Mouse (Mus musculus) liver, embryonic 16.5 days (tissue): ENCODE data around the gene Rpl14. TPM values are rescaled to one million over a fixed set of nuclear protein-coding genes. Genes with fewer than 3 reads are reported as not detected.

Source experiments
- ATAC-seq: fragments of 200-750 bp; cut with Nextera tagmentation; 2 replicates; pipeline ENCODE4 v1.8.0; 2017; ENCODE audit warnings: low read depth, mild to moderate bottlenecking, moderate number of reproducible peaks, moderate library complexity
- H3K27ac ChIP-seq: fragments of 300-500 bp; sonication (generic); 2 replicates; pipeline ENCODE4 v1.5.1; 2014; ENCODE audit warnings: mild to moderate bottlenecking, low read length
- H3K27me3 ChIP-seq: fragments of 300-500 bp; sonication (generic); 2 replicates; pipeline ENCODE4 v1.6.1; 2014; ENCODE audit warnings: low read depth, low read length, mixed read lengths; ENCODE audit not compliant: control insufficient read depth, insufficient read depth
- H3K36me3 ChIP-seq: fragments of 300-500 bp; sonication (generic); 2 replicates; pipeline ENCODE4 v1.6.1; 2014; ENCODE audit warnings: mild to moderate bottlenecking; ENCODE audit not compliant: control insufficient read depth, insufficient read depth
- H3K4me1 ChIP-seq: fragments of 300-500 bp; sonication (generic); 2 replicates; pipeline ENCODE4 v1.6.1; 2014; ENCODE audit warnings: low read depth, low read length, mixed read lengths; ENCODE audit not compliant: control insufficient read depth
- H3K4me2 ChIP-seq: fragments of 300-500 bp; sonication (generic); 2 replicates; pipeline ENCODE4 v1.6.1; 2014; ENCODE audit warnings: low read depth, low read length, mixed read lengths
- H3K4me3 ChIP-seq: fragments of 300-500 bp; sonication (generic); 2 replicates; pipeline ENCODE4 v1.5.1; 2014; ENCODE audit warnings: low read depth, mild to moderate bottlenecking, low read length
- H3K9ac ChIP-seq: fragments of 300-500 bp; sonication (generic); 2 replicates; pipeline ENCODE4 v1.6.1; 2014; ENCODE audit warnings: low read depth, low read length
- H3K9me3 ChIP-seq: fragments of 300-500 bp; sonication (generic); replicated peaks from 2 replicates; pipeline ENCODE4 v1.6.1; 2016; ENCODE audit warnings: low read length; ENCODE audit not compliant: control insufficient read depth
- WGBS: fragments of 180-500 bp; shearing (Covaris S2); extraction: QIAGEN DNeasy Blood & Tissue Kit; methylation state at CpG from one replicate; pipeline ENCODE4 v1.1.7; 2014; ENCODE audit not compliant: insufficient replicate concordance; 5-methylcytosine and 5-hydroxymethylcytosine counted together
- polyA plus RNA-seq: library from polyadenylated mRNA; unstranded; fragments of >200 nt; fragmentation: Nextera tagmentation; extraction: Ambion mirVana; gene quantifications from 2 replicates; pipeline ENCODE4 v1.2.1, GENCODE M21; 2015

Rpl14 gene
- polyA plus RNA-seq, 1 experiment from 2014 or later: 335 TPM

DNA sequence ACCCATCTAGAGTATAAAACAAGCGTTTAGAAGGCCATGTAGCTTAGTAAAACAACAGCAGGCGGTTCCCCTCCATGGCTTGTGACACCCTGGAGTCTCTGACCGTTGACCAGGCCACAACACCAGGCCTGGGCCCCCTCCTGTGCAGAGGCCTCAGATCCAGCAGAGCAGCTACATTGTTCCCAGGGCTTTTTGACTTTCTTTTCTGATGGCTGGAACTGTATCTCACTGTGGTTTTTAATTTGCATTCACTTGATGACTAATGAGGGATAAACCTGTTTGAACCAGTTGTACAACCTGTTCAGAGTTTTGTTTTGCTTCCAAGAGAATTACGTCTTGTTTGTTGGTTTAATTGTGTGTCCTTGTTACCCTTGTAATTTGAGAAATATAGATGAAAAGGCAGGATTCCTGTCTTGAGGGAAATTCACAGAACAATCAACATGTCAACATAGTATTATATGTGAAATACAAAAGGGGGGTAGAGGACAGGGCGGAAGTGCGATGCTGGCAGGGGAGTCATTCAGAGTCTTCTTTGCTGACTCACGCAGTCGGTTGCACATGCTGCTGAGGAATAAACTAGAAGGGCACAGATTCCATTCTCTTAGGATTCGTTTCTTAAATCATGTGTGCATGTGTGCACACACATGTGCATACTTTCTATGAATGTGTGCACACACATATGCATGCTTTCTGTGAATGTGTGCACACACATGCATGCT is 22.3 kb downstream of the Rpl14 start:
- Histone ChIP-seq H3K27me3 (no peaks in the 10 kb centered on the region), H3K4me1 (peaks cover 2% of the 10 kb centered on the region; the same call in 1 of the 2 replicates), H3K4me2 (no peak overlapping the region), H3K9ac (no peak overlapping the region), H3K9me3 (no peaks in the 10 kb centered on the region), H3K36me3 (no peaks in the 10 kb centered on the region), H3K4me3 (no peak overlapping the region), H3K27ac (no peak overlapping the region)
- ATAC-seq: no peak
- WGBS: 59% methylated on average over 9 of the region's 9 CpGs

DNA sequence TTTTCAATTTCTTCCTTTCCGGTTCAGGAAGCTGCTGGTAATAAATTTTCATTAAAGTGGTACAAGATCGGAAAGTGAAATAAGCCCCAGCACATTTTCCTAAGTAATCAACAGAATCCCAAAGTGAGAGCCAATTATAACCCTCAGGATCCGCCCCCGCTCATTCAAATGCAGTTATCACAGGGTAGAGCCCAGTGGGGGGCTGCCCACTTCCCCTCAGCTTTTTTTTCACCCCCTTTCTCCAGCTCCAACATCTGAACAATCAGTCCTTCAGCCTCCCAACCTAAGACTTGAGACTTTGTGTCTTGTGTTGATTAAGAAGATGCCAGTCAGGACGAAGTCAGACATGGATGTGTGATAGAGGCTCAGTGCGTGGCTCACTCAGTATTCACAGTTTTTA is 23.6 kb downstream of the Rpl14 start:
- Histone ChIP-seq H3K9me3 (no peaks in the 10 kb centered on the region), H3K27ac (no peak overlapping the region), H3K4me3 (no peak overlapping the region), H3K9ac (no peak overlapping the region), H3K36me3 (no peaks in the 10 kb centered on the region), H3K4me2 (no peak overlapping the region), H3K27me3 (no peaks in the 10 kb centered on the region), H3K4me1 (peaks cover 2% of the 10 kb centered on the region; the same call in 1 of the 2 replicates)
- WGBS: 62% methylated on average over 6 of the region's 6 CpGs
- no peak for ATAC-seq

DNA sequence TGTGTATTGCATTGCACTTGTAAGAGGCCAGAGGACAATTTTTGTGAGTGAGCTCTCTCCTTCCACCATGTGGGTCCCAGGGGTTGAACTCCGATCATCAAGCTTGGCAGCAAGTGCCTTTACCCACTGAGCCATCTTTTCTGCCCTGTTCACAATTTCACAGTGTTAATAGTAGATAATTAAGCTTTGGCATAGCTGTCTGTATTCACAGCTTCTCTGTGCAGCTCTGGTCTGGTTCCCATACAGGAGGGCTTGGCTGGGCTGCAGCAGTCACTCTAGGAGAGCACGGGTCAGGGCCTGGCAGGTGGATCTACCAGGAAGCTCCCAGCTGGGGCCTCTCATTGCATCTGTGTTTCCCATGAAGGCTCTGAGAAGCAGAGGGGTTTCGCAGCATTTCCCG is 24.1 kb downstream of the Rpl14 start:
- WGBS: 69% methylated on average over 4 of the region's 4 CpGs

DNA sequence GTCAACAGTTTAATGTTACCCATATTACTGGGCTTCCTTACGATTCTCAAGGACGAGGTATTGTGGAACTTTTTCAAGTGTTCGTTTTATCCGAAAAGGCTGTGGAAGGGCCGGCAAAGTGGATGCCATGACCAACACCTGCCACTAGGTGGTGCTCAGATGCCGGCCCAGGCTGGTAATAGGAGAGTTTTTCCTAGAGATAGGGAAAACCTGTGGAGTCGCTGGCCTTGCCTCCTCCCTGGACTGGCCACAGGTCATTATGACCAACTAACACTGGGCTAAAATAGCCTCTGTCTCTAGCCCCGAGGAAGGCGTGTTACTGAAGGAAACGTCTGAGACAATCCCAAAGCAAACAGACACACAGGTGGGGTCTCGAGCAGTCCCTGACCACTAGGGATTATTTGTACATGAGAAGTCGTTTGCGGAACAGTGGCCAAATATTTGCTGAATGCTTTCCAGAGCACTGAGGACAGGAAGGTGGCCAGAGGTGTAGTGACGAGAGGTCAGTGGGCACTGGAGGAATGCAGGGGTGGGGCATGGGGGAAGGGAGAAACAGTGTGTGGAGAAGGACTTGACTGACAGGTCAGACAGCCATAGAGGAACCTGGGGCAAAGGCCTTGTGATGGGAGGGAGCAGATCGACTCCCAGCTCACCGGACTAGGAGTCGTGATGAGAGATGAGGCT is 30.4 kb downstream of the Rpl14 start:
- Histone ChIP-seq H3K4me2 (peak overlapping the region; percentile 41; the same call in 1 of the 2 replicates), H3K4me1 (no peaks in the 10 kb centered on the region; the same call in 1 of the 2 replicates), H3K27ac (peak overlapping the region; percentile 83), H3K4me3 (no peak overlapping the region; the same call in 1 of the 2 replicates), H3K27me3 (no peaks in the 10 kb centered on the region), H3K9ac (peak overlapping the region; percentile 25; the same call in 1 of the 2 replicates), H3K36me3 (no peaks in the 10 kb centered on the region), H3K9me3 (no peaks in the 10 kb centered on the region)
- peak; percentile 94 for ATAC-seq
- WGBS: 12% methylated on average over 17 of the region's 17 CpGs

More for the DNA sequence above, 24.1 kb downstream of the Rpl14 start:
- no peak for ATAC-seq
- Histone ChIP-seq H3K4me2 (no peak overlapping the region), H3K27ac (no peak overlapping the region), H3K9ac (no peak overlapping the region), H3K27me3 (no peaks in the 10 kb centered on the region), H3K36me3 (no peaks in the 10 kb centered on the region), H3K4me3 (no peak overlapping the region), H3K4me1 (peaks cover 2% of the 10 kb centered on the region; the same call in 1 of the 2 replicates), H3K9me3 (no peaks in the 10 kb centered on the region)

GRCm38 (mm10) chr9:120602172-120602838 is 31.1 kb downstream of the Rpl14 start:
- ATAC-seq: peak; percentile 83
- no peaks in the 10 kb centered on the region for H3K27me3 ChIP-seq
- H3K4me1 ChIP-seq: no peaks in the 10 kb centered on the region; the same call in 1 of the 2 replicates
- no peaks in the 10 kb centered on the region for H3K36me3 ChIP-seq
- H3K27ac ChIP-seq: peak overlapping the region; percentile 83
- peak overlapping the region; percentile 25; the same call in 1 of the 2 replicates for H3K9ac ChIP-seq
- peak overlapping the region; percentile 41 for H3K4me2 ChIP-seq
- WGBS: 40% methylated on average over 17 of the region's 17 CpGs
- no peak overlapping the region; the same call in 1 of the 2 replicates for H3K4me3 ChIP-seq
- no peaks in the 10 kb centered on the region for H3K9me3 ChIP-seq

- peak overlapping the region; percentile 41 for H3K4me2 ChIP-seq
- no peak overlapping the region; the same call in 1 of the 2 replicates for H3K27ac ChIP-seq
These were observed 31.7 kb downstream of the Rpl14 start for GRCm38 (mm10) chr9:120602839-120603511.

DNA sequence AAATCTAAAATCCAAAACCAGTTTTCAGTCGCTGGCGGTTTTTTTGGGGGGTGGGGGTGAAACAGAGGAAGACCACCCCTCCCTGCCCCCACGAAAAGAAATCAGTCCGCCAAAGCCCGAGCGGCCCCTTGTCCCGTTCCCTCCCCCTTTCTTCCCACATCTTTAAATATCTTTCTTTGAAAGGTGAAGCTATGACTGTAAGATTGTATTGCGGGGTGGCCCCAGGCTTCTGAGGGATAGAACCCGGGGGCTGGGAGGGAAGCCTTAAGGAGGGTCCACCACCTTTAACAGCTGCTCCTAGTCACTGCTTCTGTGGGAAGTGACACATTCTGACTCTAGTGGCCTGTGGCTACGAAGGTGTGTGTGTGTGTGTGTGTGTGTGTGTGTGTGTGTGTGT is 32.3 kb downstream of the Rpl14 start:
- Histone ChIP-seq H3K4me2 (no peak overlapping the region), H3K27me3 (no peaks in the 10 kb centered on the region), H3K4me3 (no peak overlapping the region), H3K4me1 (no peaks in the 10 kb centered on the region; the same call in 1 of the 2 replicates), H3K36me3 (no peaks in the 10 kb centered on the region), H3K9me3 (peaks cover 3% of the 10 kb centered on the region; the same call in 1 of the 2 replicates), H3K9ac (no peak overlapping the region), H3K27ac (no peak overlapping the region)
- WGBS: 46% methylated on average over 10 of the region's 10 CpGs
- no peak for ATAC-seq

More at GRCm38 (mm10) chr9:120602839-120603511, 31.7 kb downstream of the Rpl14 start:
- Histone ChIP-seq H3K4me1 (no peaks in the 10 kb centered on the region; the same call in 1 of the 2 replicates), H3K27me3 (no peaks in the 10 kb centered on the region), H3K36me3 (no peaks in the 10 kb centered on the region), H3K9ac (no peak overlapping the region), H3K4me3 (no peak overlapping the region), H3K9me3 (peaks cover 2% of the 10 kb centered on the region; the same call in 1 of the 2 replicates)
- WGBS: 17% methylated on average over 23 of the region's 23 CpGs
- ATAC-seq: peak; percentile 25

GRCm38 (mm10) chr9:120603956-120604355 is 32.7 kb downstream of the Rpl14 start:
- Histone ChIP-seq H3K9me3 (peaks cover 3% of the 10 kb centered on the region; the same call in 1 of the 2 replicates), H3K4me2 (no peak overlapping the region), H3K36me3 (no peaks in the 10 kb centered on the region), H3K4me1 (no peaks in the 10 kb centered on the region; the same call in 1 of the 2 replicates), H3K4me3 (no peak overlapping the region), H3K27me3 (no peaks in the 10 kb centered on the region), H3K27ac (no peak overlapping the region), H3K9ac (no peak overlapping the region)
- ATAC-seq: no peak
- WGBS: 50% methylated on average over 12 of the region's 12 CpGs
